In the genomic region with DNA sequence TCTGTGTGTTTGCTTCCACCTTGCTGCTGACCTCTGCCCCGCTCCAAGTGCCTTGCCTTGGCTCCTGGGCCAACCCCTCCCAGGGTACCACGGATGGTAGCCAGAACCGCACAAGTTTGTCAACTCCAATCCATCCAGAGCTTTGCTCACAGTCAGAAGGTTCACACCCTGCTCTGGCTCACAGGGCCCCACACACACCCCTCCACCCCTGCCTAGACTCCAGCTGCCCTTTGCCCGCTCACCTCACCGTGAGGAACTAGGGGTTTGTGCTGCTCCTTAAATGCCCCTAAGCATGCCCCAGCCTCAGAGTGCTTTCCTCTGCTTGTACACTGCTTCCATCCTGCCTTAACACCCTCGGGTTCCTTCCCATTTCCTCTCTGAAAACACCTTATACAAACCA, we compare ENCODE assay signal across 20 mouse cellular contexts.
"Had no signal": no experiment of that assay in that cellular context is flagged by ENCODE, and none has a peak within 500 bp of the region (broad histone marks: within the 10 kb centered on the region; RNA-seq: fewer than 3 reads in every experiment).

No protein-coding gene starts in this region.

- H3K4me3 ChIP-seq: megakaryocyte, embryonic 14.5 days; midbrain, embryonic 13.5 days; midbrain, embryonic 15.5 days; myocyte; neural tube, embryonic 13.5 days; neural tube, embryonic 15.5 days had no signal

- H3K36me3 ChIP-seq: midbrain, embryonic 13.5 days; midbrain, embryonic 15.5 days; neural tube, embryonic 13.5 days; neural tube, embryonic 15.5 days had no signal

- DNase-seq: lung, adult 18-20 months; lung, embryonic 14.5 days; lung, postnatal 10 days; lung, postnatal 36 days; retina, postnatal 1 day; right cerebral cortex, adult 18-20 months; right cerebral cortex, postnatal 25 days; right cerebral cortex, postnatal 4 days; spleen, adult 18-20 months; thymus, adult 18-20 months; thymus, postnatal 14 days; thymus, postnatal 36 days had no signal

- H3K27ac ChIP-seq: macrophage; midbrain, embryonic 13.5 days; midbrain, embryonic 15.5 days; neural tube, embryonic 13.5 days; neural tube, embryonic 15.5 days had no signal

- H3K9me3 ChIP-seq: midbrain, embryonic 13.5 days; midbrain, embryonic 15.5 days; neural tube, embryonic 13.5 days; neural tube, embryonic 15.5 days had no signal

- H3K9ac ChIP-seq: lung, embryonic 14.5 days; midbrain, embryonic 13.5 days; midbrain, embryonic 15.5 days; neural tube, embryonic 13.5 days; neural tube, embryonic 15.5 days had no signal

- ATAC-seq: midbrain, embryonic 13.5 days; midbrain, embryonic 15.5 days had no signal

- H3K4me2 ChIP-seq: lung, embryonic 14.5 days; midbrain, embryonic 11.5 days; midbrain, embryonic 13.5 days; midbrain, embryonic 15.5 days; neural tube, embryonic 13.5 days; neural tube, embryonic 15.5 days had no signal

- H3K27me3 ChIP-seq: midbrain, embryonic 15.5 days had no signal

- H3K4me1 ChIP-seq: megakaryocyte, embryonic 14.5 days; midbrain, embryonic 15.5 days had no signal
